Mouse (Mus musculus) neural tube, embryonic 11.5 days (tissue): Measurements from ENCODE around the gene Crnkl1. TPM values are rescaled to one million over a fixed set of nuclear protein-coding genes. Genes with fewer than 3 reads are reported as not detected.
"Not testable (repeated sequence)": the region's sequence is repeated elsewhere in the genome, so short reads cannot be mapped to it uniquely, and the experiment has no call there.

ENCODE experiments used
- ATAC-seq: fragments of 200-750 bp; cut with Nextera tagmentation; 2 replicates; pipeline ENCODE4 v1.8.0; 2017; ENCODE audit warnings: moderate number of reproducible peaks, mild to moderate bottlenecking, moderate TSS enrichment, moderate library complexity; ENCODE audit not compliant: insufficient read depth, low FRiP score, low TSS enrichment
- DNase-seq: peaks from one replicate; pipeline ENCODE4 v3.0.0-alpha.2; 2015; ENCODE audit warnings: low spot score
- H3K27ac ChIP-seq: fragments of 300-500 bp; sonication (generic); 2 replicates; pipeline ENCODE4 v1.5.1; 2014; ENCODE audit warnings: low read depth, mild to moderate bottlenecking, low read length
- H3K27me3 ChIP-seq: fragments of 300-500 bp; sonication (generic); 2 replicates; pipeline ENCODE4 v1.6.1; 2014; ENCODE audit warnings: mild to moderate bottlenecking, low read length, mixed read lengths; ENCODE audit not compliant: control insufficient read depth, insufficient read depth
- H3K36me3 ChIP-seq: fragments of 300-500 bp; sonication (generic); 2 replicates; pipeline ENCODE4 v1.6.1; 2014; ENCODE audit warnings: mild to moderate bottlenecking, low read length, moderate library complexity, mixed read lengths; ENCODE audit not compliant: control insufficient read depth, insufficient read depth
- H3K4me1 ChIP-seq: fragments of 300-500 bp; sonication (generic); 2 replicates; pipeline ENCODE4 v1.6.1; 2014; ENCODE audit warnings: low read length, mixed read lengths; ENCODE audit not compliant: control insufficient read depth, insufficient read depth
- H3K4me2 ChIP-seq: fragments of 300-500 bp; sonication (generic); 2 replicates; pipeline ENCODE4 v1.6.1; 2014; ENCODE audit warnings: low read depth, mild to moderate bottlenecking, moderate library complexity
- H3K4me3 ChIP-seq: fragments of 300-500 bp; sonication (generic); 2 replicates; pipeline ENCODE4 v1.5.1; 2014; ENCODE audit warnings: low read depth, low read length
- H3K9ac ChIP-seq: fragments of 300-500 bp; sonication (generic); 2 replicates; pipeline ENCODE4 v1.6.1; 2014; ENCODE audit warnings: mild to moderate bottlenecking, low read length
- H3K9me3 ChIP-seq: fragments of 300-500 bp; sonication (generic); 2 replicates; pipeline ENCODE4 v1.6.1; 2016; ENCODE audit warnings: low read length; ENCODE audit not compliant: control insufficient read depth
- WGBS: fragments of 180-500 bp; shearing (Covaris S2); extraction: QIAGEN DNeasy Blood & Tissue Kit; methylation state at CpG from one replicate; pipeline ENCODE4 v1.1.7; 2014; 5-methylcytosine and 5-hydroxymethylcytosine counted together
- polyA plus RNA-seq: library from polyadenylated mRNA; unstranded; fragments of >200 nt; fragmentation: Nextera tagmentation; extraction: Ambion mirVana; gene quantifications from 2 replicates; pipeline ENCODE4 v1.2.1, GENCODE M21; 2014

Crnkl1 gene
- polyA plus RNA-seq, 1 experiment from 2014 or later = 46.5 TPM

- no peak for ATAC-seq
- Histone ChIP-seq H3K27ac (no peak overlapping the region), H3K4me2 (no peak overlapping the region), H3K27me3 (no peaks in the 10 kb centered on the region), H3K36me3 (no peaks in the 10 kb centered on the region), H3K4me1 (peaks cover 11% of the 10 kb centered on the region; the same call in 1 of the 2 replicates), H3K9ac (no peak overlapping the region), H3K9me3 (no peaks in the 10 kb centered on the region), H3K4me3 (no peak overlapping the region)
- DNase-seq = no peak
- WGBS = 81% methylated on average over 7 of the region's 7 CpGs
These were observed 13.7 kb upstream of the Crnkl1 start for GRCm38 (mm10) chr2:145948402-145948954.

- H3K4me2 ChIP-seq = no peak overlapping the region
- H3K9ac ChIP-seq = no peak overlapping the region
- no peaks in the 10 kb centered on the region for H3K9me3 ChIP-seq
- no peak overlapping the region for H3K4me3 ChIP-seq
- WGBS = 75% methylated on average over 3 of the region's 3 CpGs
- no peak overlapping the region for H3K27ac ChIP-seq
- DNase-seq (no peak), ATAC-seq (no peak)
- no peaks in the 10 kb centered on the region for H3K27me3 ChIP-seq
- no peaks in the 10 kb centered on the region for H3K36me3 ChIP-seq
- H3K4me1 ChIP-seq = no peaks in the 10 kb centered on the region
These were observed 9.5 kb upstream of the Crnkl1 start for GRCm38 (mm10) chr2:145944286-145944685.

- H3K9me3 ChIP-seq = no peaks in the 10 kb centered on the region
- H3K27ac ChIP-seq = no peak overlapping the region
- H3K4me2 ChIP-seq = no peak overlapping the region
- ATAC-seq (no peak), DNase-seq (no peak)
- WGBS = 60% methylated on average over 3 of the region's 3 CpGs
- H3K36me3 ChIP-seq = no peaks in the 10 kb centered on the region
- no peak overlapping the region for H3K9ac ChIP-seq
- H3K27me3 ChIP-seq = no peaks in the 10 kb centered on the region
- no peaks in the 10 kb centered on the region for H3K4me1 ChIP-seq
- no peak overlapping the region for H3K4me3 ChIP-seq
These were observed 6.6 kb upstream of the Crnkl1 start for GRCm38 (mm10) chr2:145941403-145941802.

GRCm38 (mm10) chr2:145936975-145937374 lies 2.2 kb upstream of the Crnkl1 start:
- Histone ChIP-seq H3K9ac (no peak overlapping the region), H3K27ac (no peak overlapping the region), H3K4me1 (peaks cover 4% of the 10 kb centered on the region; the same call in 1 of the 2 replicates), H3K27me3 (no peaks in the 10 kb centered on the region), H3K9me3 (no peaks in the 10 kb centered on the region), H3K4me3 (no peak overlapping the region), H3K36me3 (no peaks in the 10 kb centered on the region), H3K4me2 (no peak overlapping the region)
- 84% methylated on average over 8 of the region's 8 CpGs for WGBS
- ATAC-seq = no peak
- DNase-seq = no peak

- H3K4me1 ChIP-seq = no peaks in the 10 kb centered on the region
- H3K36me3 ChIP-seq = peaks cover 11% of the 10 kb centered on the region
- 94% methylated on average over 8 of the region's 8 CpGs for WGBS
- no peaks in the 10 kb centered on the region for H3K27me3 ChIP-seq
- no peak overlapping the region for H3K27ac ChIP-seq
- ATAC-seq (no peak), DNase-seq (no peak)
- H3K9me3 ChIP-seq = no peaks in the 10 kb centered on the region
- H3K9ac ChIP-seq = no peak overlapping the region
- no peak overlapping the region for H3K4me3 ChIP-seq
- no peak overlapping the region for H3K4me2 ChIP-seq
These were observed 13.7 kb downstream of the Crnkl1 start for GRCm38 (mm10) chr2:145920941-145921650.

GRCm38 (mm10) chr2:145905884-145906283 lies 28.9 kb downstream of the Crnkl1 start:
- not testable (repeated sequence) for DNase-seq, H3K4me3 ChIP-seq, H3K36me3 ChIP-seq, H3K9ac ChIP-seq, H3K4me2 ChIP-seq, H3K27me3 ChIP-seq, H3K27ac ChIP-seq, H3K4me1 ChIP-seq, H3K9me3 ChIP-seq, ATAC-seq
- 52% methylated on average over 4 of the region's 4 CpGs for WGBS

- Histone ChIP-seq H3K9ac (no peak overlapping the region), H3K27ac (no peak overlapping the region), H3K9me3 (no peaks in the 10 kb centered on the region), H3K4me3 (no peak overlapping the region), H3K4me2 (no peak overlapping the region), H3K27me3 (no peaks in the 10 kb centered on the region), H3K4me1 (no peaks in the 10 kb centered on the region), H3K36me3 (no peaks in the 10 kb centered on the region; the same call in 1 of the 2 replicates)
- 85% methylated on average over 6 of the region's 6 CpGs for WGBS
- DNase-seq (no peak), ATAC-seq (no peak)
These were observed 29.7 kb downstream of the Crnkl1 start for GRCm38 (mm10) chr2:145905156-145905555.

- no peaks in the 10 kb centered on the region for H3K9me3 ChIP-seq
- 39% methylated on average over 12 of the region's 12 CpGs for WGBS
- peak overlapping the region; percentile 96 for H3K4me3 ChIP-seq
- no peaks in the 10 kb centered on the region for H3K27me3 ChIP-seq
- H3K9ac ChIP-seq = peak overlapping the region; percentile 96
- no peak overlapping the region for H3K27ac ChIP-seq
- H3K4me1 ChIP-seq = no peaks in the 10 kb centered on the region
- no peak for ATAC-seq
- H3K36me3 ChIP-seq = no peaks in the 10 kb centered on the region; the same call in 1 of the 2 replicates
- no peak for DNase-seq
- H3K4me2 ChIP-seq = peak overlapping the region; percentile 55
These were observed 30.7 kb downstream of the Crnkl1 start for GRCm38 (mm10) chr2:145903983-145904616.
